Mouse (Mus musculus): ENCODE results near the gene Ssx2ip. TPM values are rescaled to one million over a fixed set of nuclear protein-coding genes. Genes with fewer than 3 reads are reported as not detected.

Gene Ssx2ip
- 100 to 1,000 TPM; 104 to 108 TPM for total RNA-seq (2021)

DNA sequence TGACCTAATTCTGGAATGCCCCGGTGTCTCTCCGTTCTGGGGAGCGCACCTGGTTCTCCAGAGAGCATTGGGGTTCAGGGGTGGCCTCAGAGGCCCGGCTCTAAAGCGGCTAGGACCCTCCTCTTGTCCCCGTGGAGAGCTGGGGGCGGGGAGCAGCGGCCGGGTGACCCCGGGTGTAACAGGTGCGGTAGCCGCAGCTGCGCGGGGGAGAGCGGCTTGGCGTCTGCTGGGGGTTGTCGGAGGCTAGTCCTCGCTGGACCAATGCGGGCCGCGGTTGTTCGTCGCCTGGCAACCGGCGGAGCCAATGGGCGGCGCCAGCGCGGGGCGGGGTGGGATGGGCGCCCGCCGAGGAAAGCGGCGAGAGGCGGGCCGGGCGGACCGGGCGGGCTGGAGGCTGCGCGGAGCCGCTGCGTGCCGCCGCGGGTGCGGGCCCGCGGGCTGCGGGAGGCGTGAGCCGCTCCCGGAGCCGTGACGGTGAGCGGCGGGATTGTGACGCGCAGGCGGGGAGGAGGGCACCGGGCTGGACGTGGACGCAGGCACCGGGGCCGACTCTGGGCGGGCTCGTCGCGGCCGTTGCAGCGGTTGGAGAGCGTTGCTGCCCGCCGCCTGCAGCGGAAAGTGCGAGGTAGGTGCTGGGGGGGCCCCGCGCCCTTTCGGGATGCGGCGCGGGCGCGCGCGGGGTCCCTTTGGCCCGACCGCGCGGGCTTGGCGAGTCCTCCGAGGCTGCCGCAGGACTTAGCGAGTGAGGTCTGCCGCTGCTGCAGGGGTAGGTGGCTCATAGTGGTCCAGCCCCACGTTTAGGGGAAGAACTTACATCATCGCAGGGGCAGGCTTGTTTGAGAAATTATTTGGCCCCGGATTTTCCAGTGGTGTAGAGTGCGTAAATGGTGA lies at the start of gene Ssx2ip:
TSS of gene Ssx2ip (plus strand) at position 332 of the 891 bp plus-strand sequence.
- DNase-seq: peak; percentile 97 to 98

DNA sequence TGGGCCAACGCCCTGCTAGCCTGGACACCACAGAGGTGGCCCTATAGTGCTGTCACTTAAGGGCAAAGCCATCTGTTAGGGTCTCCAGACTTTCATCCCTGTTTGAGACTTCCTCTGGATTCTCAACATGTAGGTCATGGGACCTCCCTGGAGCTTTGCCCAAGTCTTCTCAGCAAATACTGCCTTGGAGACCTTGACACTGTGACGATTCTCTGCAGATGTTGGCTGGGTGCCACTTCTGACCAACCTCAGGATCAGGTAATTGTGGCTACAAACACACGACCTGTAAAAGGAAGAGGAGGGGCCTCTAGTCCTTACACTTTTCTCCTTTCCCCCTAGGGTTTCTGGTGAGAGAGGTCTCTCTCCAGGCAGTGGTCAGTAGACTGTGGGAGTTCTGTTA lies 49.3 kb upstream of the Ssx2ip start:
- DNase-seq: no peak

DNA sequence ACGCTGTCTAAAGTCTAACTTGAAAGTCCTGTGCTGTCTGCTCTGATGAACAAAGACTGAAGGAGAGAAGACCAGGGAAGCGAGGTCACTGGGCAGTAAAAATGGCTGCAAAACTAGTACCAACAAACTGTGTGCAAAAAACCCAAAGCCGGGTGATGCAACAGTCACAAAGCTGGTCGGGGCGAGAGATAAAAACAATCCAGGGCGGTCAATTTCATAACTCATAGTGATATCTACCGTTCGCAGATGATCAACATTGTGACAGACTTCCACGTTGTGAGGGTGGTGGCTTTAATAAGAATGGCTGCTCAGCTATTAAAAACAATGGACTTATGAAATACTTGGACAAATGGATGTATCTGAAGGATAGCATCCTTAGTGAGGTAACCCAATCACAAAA lies 39.0 kb upstream of the Ssx2ip start:
- no peak for DNase-seq

DNA sequence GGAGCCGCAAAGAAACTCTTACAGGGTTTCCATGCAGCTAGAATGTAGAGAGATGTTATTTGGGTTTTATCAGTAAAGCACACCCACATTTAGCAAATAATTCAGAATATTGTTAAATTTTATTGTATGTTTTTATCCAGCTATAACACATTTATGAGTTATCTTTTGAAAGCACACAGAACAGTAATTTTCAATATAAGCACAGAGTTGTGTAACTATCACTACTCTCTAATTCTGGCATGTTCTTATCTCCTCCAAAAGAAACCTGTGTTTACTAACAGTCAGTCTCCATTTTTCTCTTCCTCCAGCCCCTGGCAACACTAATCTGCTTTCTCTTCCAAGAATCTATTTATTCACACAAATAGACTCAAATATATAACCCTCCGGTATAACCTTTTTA lies 37.4 kb upstream of the Ssx2ip start:
- DNase-seq: no peak

DNA sequence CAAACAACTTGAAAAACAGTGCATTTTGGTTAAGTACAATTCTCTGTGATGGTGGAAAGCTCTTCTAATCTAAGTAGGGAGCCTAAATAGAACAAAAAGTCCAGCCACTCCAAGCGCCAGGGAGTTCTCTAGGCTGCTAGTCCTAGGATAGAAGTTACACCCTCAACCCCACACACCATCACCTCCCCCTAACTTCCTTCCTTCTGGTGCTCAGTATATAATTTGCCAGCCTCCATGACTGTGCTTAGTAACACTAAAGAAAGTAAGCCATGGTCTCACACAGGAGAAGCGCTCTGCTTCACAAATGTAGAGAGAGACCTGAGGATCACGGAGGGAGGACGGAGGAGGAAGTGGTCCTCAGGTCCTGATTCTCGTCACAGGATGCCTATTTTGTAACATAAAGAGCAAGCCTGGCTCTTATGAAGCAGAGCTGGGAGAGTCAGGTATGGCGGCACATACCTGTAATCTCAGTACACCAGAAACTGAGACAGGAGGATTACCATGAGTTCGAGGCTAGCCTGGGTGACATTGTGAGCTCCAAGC lies 33.8 kb upstream of the Ssx2ip start:
- no peak for DNase-seq

DNA sequence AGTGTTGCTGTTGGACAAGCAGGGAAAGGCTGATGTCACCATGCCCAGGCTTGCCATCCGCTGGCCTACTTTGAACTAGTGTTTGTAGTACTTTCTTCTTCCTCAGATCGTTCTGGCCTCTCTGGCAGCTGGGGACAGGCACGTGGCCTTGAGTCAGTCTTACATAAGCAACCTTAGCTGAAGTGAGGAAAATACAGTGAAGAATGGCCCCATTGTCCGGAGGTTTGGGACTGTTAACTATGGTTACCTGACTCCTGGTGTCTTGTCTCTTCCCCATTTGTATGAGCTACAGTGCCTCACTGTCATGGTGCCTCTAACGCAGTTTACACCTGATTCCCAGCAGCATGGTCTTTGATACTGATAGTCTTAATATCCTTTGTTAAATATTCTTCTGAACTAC lies 33.2 kb upstream of the Ssx2ip start:
- DNase-seq: no peak

DNA sequence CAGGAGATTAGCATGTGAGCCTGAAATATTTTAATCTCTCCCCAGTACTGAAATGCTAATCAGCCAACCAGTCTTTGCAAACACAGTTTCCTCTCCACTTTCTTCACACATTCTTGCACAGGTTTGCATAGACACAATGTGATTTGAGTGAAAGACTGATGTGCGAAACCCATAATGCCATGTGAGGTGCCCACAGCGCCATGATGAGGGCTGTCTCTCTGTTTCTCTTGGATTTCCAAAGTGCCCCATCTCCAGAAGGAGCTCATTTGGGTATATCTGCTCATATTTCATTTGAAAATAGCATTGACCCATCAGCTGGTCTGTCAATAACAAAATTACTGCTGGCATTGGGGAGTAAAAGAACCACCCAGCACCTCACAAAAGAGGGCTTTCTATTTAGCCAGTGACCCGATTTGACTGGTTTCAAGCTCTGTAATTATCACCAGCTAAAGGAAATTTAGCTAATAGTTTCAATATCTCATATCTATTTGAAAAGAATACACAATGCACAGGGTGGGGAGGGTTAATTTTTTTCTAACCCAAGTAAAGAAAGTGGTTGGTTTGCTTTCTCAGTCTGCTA lies 29.8 kb upstream of the Ssx2ip start:
- DNase-seq: no peak

DNA sequence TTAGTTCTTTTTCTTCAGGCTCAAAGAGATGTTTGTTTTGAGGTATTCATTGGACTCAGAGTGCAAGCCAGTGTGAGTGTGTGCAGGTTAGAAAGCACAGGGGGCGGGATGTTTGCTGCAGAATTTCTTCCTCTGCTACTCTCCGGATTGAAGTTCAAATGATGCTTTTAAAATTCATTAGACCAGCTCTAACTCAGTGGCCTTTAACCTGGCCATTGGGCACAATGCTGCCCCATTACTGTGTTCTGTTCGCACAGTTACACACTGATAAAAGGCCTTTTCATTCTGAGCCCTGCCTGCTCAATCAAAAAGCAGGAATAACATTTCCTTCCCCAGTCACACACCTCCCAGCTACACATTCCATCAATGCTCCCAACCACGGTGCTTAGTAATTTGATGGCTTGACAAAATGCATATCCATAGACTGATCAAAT lies 29.2 kb upstream of the Ssx2ip start:
- DNase-seq: no peak

DNA sequence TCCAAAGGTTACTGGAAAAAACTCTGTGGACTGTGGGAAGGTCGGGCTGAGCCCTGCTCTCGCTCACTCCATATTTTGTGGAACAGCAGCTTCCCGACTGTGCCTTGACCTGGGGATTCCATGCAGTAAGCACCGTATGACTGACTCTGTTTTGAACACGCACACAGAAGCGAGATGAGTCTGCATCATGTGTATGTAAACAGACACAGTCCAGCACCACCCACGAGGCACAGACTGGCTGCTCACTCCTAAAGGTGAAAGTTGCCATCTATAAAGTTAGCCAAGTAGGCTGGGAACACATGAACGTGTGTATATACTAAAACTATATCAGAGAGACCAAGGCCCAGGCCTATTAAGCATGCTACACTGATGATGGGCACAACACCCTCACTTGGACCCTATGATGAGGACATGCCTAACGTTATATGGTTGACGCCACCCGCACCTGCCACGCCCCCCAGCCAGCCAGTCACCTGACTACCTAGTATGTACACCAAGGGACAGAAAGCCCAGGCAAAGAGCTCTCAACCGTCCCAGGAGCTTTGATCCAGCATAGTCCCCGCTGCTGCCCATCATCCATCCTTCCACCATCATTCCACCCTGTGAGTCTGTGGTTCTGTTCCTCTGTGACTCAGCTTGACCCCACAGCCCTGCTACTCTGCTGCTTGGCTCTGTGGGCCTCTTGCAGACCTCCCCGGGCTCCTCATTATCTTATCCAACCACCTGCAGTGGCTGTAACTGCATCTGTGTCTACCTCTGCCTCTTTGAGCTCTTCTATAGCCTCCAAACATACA lies 27.9 kb upstream of the Ssx2ip start:
- DNase-seq: no peak

DNA sequence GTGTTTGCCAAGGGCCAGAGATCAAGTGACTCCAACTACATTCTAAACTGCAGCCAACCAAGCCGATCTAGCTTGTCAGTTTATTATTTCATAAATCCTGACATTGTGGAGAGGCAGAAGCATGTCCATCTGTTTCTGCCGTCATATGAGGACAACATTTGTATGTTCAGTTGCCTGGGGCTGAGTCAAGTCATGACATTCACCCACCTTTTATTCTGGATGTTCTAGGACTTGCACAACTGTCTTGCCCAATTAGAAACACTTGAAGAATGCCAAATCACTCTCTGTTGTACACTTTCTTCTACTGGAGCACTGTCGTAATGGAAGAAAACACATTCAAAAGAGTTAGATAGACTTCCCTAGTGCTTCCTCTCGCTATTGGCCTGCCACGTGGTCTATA lies 27.2 kb upstream of the Ssx2ip start:
- no peak for DNase-seq

DNA sequence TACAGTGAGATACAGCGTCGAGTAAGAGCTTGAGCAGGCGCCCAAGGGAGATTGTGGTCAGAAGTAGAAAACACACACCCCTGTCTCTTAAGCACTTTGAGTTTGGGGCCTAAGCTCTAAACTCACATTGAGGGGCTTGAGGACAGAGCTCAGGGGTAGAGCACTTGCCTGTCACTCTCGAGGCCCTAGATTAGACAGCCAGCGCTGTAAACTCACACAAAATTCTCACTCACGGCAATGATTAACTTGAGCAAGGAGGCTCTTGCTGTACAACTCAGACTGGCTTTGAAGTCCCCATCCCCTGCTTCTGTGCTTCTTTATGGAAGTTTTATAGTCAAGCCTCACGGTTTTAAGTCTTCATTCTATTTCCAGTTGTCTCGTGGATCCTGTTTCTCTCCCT lies 25.7 kb upstream of the Ssx2ip start:
- DNase-seq: no peak

DNA sequence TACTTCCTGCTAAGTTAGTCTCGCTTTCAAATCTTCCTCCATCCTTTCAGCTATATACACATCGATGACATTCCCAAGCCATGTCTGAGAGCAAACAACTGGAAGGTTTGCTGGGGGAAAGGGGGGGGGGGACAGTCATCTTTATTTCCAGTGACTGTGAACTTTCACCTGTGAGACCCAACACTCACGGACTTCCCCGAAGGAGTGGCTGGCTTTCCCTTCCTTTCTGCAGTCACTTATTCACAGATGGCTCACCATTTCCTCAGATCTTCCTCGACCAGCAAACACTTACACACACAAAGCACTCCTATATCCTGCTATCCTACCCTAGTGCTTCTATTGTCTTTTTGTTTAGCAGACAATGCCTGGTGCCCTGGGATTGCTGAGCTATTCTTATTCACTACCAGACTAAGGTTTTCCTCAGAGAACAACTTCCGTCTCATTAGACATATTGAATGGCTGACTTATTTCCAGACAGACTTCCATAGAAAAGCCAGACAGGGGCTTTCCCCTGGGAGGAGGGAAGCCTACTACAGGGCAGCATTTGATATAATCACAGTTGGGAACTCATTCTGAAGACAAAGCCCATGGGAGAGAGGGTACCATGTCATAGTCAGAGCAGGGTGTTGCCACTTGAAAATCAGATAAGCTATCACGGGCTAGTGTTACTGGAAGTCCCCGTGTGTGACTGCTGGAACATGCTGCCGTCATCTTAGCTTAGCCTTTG lies 24.5 kb upstream of the Ssx2ip start:
- no peak for DNase-seq

DNA sequence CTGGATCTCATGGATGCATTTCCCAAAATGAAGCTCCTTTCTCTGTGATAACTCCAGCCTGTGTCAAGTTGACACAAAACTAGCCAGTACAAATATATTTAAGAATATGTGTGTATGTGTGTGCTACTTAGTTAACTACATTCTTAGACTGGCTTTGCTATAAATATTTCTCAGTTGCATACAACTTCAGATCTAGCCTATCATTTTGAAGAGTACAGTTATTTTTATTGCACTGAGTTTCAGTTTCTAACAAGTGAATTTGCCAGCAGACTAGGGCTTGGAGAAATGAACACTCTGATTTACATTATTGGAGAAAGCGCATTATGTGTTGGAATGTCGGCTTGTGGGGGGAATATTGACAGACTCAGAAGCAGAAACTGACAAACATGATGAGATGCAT lies 23.6 kb upstream of the Ssx2ip start:
- DNase-seq: no peak

DNA sequence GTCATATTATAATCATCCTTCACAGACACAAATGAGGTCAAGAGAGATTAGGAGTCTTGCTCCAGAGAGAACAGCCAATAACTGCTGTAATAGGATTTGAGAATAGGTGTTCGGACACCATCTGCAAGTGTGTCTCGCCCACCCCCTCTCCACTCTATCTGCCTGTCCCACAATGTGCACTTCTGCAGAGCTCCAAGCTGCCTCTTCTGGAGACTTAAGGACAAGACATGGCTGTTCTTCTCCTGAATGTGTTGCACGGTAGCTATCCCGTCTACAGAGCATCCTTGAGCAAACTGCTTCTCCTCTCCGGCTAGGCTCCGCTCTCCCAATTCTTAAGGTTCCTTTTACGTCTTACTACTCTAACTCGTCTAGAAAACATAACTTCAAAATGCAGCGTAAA lies 23.0 kb upstream of the Ssx2ip start:
- no peak for DNase-seq

DNA sequence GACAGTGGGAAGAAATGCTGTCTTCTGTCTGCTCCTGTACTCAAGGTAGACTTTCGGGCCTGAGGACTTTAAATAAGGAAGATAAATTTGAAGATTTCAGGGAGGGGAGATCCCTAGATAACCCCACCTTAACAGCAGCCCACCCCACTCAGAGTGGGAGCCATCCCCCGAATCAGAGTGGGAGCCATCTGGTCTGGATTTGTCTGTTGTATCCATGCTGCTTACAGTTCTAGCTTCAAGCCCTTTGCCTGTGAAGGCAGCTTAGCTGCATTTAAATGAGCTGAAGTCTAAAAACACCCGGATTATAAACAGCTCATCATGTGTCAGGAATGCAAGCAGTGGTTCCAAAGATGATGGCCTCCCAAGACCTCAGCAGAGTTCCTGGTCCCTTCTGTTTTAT lies 17.6 kb upstream of the Ssx2ip start:
- DNase-seq: no peak

DNA sequence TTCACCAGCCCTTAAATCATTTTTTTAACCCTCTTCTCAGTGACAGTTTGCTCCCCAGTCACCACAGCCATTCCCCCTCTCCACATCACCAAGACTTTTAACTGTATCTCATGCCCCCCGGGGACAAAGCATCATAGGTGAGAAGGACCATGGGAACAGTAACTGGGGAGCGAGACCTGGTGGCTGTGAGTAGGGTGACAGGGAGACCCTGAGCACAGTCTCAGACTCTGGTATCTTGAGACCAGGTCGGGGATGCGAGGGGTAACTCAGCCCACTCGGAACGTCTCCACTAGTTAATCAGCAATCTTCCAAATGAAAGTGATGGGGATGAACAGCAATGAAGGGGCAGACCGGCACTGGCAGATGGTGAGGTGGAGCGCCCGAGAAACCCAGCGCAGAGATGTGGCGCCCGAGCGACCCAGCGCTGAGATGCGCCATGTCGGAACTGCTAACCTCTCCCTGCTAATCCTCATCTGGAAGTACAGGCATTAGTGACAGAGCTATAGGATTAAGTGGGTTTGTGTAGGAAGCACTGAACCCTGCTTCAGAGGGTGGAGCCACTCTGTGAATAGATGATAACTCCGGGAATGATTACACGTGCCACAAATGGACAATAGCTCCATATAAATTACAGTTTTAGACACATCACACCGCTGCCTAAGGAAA lies 11.7 kb upstream of the Ssx2ip start:
- DNase-seq: no peak

DNA sequence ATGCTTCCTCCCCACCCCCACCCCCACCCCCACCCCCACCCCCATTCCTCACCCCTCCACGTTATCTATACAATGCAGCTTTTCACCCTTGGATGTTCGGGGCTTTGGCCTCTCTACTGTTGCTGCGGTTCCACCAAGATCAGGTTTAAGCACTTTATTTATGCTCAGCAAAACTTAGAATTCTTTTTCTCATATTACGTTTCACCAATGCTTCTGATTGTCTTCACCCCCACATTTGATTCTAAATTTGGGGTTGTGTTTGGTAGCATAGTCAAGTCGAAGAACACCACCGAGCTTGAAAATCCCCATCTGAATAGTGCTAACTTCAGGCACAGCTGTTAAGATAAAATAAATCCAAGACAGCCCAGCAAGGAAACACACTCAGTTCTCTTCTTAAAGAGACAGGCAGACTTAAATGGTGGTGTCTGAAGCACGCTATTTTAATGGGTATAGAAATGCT lies 10.8 kb upstream of the Ssx2ip start:
- DNase-seq: no peak

DNA sequence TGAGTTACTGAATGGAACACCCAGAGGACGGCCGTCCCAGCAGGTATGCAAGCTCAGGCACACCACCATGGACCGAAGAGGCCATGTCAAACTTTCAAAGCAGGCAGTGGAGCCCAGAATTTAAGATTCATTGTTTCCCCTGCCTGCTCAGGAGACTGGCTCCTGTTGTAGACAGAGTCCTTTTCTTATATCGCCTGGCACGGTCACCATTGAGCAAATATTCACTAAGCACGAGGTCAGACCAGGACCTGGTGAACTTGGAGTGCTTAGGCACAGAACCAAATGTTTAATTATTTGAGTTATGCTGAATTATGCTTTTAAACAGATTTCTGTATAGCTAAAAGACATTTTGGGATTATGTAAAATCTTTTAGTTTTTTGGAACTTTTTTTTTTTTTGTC lies 8.2 kb upstream of the Ssx2ip start:
- no peak for DNase-seq

DNA sequence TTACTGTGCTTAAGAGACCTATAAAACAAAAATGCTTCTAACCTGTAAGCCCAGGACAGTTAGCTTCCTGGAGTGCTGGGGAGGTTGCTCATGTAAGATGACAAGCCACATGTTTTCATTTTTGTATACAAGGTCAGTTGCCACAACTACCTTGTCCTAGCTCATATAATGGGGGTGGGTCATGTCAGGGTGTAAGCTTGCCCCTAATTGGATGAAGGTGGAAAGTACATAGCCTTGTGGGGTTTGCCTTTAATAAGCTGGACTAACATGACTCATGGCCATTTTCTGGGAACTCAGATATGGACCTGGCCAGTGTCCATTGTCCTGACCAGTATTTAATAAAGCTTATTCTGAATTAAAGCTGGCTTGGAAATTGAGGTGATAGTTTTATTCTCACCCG lies 7.5 kb upstream of the Ssx2ip start:
- DNase-seq: no peak

DNA sequence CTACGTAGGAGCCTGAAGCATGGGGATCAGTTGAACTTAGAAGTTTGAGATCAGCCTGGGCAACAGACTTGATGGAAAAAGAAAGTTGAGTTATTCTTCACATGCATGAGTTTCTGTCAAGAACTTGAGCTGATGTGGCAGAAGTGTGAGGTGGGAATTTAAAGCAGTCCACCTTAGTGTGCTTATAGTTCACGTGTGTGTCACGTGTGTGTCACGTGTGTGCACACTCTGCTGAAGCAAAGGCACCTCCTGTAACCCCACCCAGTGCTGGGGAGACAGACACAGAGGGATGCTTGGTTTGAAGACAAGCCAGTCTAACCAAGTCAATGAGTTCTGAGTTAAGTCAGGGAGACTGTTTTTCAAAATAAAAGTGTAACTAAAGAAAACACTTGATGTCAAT lies 6.6 kb upstream of the Ssx2ip start:
- no peak for DNase-seq

DNA sequence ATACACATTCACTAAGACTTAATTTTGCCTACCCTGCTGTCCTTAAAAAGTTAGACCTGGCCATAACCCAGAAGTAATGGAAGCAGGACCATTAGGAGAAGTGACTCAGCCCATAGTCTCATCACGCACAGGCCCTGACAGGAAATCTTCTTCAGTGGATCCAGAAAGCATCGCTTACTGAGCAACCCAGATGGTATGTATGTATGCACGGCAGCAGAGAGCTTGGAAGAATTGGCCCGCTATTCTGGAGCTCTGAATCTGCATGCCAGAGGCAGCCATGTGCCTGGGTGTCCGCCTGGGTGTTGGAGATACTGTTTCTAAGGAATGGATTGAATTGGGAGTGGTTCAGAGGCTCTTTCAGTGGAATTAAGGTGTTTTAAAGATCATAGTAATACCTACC lies 5.2 kb upstream of the Ssx2ip start:
- no peak for DNase-seq

DNA sequence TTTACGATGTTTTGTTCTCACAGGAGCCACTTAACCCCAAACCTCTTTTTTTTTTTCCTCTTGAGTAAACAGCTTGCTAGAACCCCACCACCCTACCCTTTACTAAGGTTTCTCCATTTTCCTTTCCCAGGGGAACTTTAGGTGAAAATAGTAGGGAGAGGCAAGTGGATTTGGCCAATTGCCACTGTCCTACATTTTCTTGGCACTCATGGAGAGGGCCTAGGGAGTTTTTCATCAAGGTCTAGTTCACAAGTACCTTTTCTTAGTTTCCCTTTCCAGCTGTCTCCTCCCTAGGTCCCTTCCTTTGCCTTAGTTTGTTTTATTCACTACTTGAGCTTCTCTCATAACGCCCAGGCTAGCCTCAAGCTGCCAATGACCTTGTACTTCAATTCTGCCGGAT lies 672 bp upstream of the Ssx2ip start:
- DNase-seq: no peak

Measured in layer of hippocampus, postnatal 36 days (tissue).